Comparison of ENCODE assay signal across 7 mouse cellular contexts in genomic region chr2:147184071-147184990, GRCm38 (mm10). TPM values are rescaled to one million over a fixed set of nuclear protein-coding genes. Genes with fewer than 3 reads are reported as not detected.
DNase-seq lines count a peak whose midpoint lies in the region; ATAC-seq and TF ChIP-seq lines count a peak whose summit lies in the region.

No protein-coding gene starts in this region.

- no peak overlapping the region for H3K9ac ChIP-seq in lung, postnatal 0 days (replicated peaks; ENCODE audit: low read depth)
- no peak overlapping the region; the same call in 1 of the 2 replicates for H3K9ac ChIP-seq in forebrain, embryonic 11.5 days (ENCODE audit: low read length)
- H3K9ac ChIP-seq in liver, embryonic 11.5 days (ENCODE audit: low read depth, low read length), result no peak overlapping the region
- H3K9ac ChIP-seq in stomach, embryonic 16.5 days (ENCODE audit: low read length), result no peak overlapping the region

- no peak for TF ChIP-seq EP300 in lung, postnatal 0 days (IDR thresholded peaks at IDR 0.05)

- no peak overlapping the region for H3K27ac ChIP-seq in lung, postnatal 0 days (ENCODE audit: low read length)
- H3K27ac ChIP-seq in forebrain, embryonic 11.5 days (ENCODE audit: low read depth, low read length), result no peak overlapping the region
- H3K27ac ChIP-seq in liver, embryonic 11.5 days (ENCODE audit: low read depth, low read length), result no peak overlapping the region
- H3K27ac ChIP-seq in stomach, embryonic 16.5 days (ENCODE audit: low read length), result no peak overlapping the region

- peak overlapping the region; percentile 50 for H3K4me2 ChIP-seq in lung, postnatal 0 days (replicated peaks; ENCODE audit: low read depth, low read length)
- peak overlapping the region; percentile 34; the same call in 1 of the 2 replicates for H3K4me2 ChIP-seq in forebrain, embryonic 11.5 days (ENCODE audit: low read depth, low read length, severe bottlenecking)
- H3K4me2 ChIP-seq in liver, embryonic 11.5 days, result peak overlapping the region; percentile 51
- peak overlapping the region; percentile 46 for H3K4me2 ChIP-seq in stomach, embryonic 16.5 days (ENCODE audit: low read depth, low read length)

- peaks cover 15% of the 10 kb centered on the region for H3K4me1 ChIP-seq in lung, postnatal 0 days (ENCODE audit: insufficient read depth, low read depth, low read length)
- H3K4me1 ChIP-seq in forebrain, embryonic 11.5 days (replicated peaks; ENCODE audit: control insufficient read depth, insufficient read depth, low read length), result peaks cover 6% of the 10 kb centered on the region
- H3K4me1 ChIP-seq in liver, embryonic 11.5 days (replicated peaks; ENCODE audit: control insufficient read depth, insufficient read depth, low read length), result peaks cover 3% of the 10 kb centered on the region; the same call in 1 of the 2 replicates
- H3K4me1 ChIP-seq in stomach, embryonic 16.5 days (ENCODE audit: control insufficient read depth, insufficient read depth, low read length), result peaks cover 12% of the 10 kb centered on the region; the same call in 1 of the 2 replicates

- WGBS in lung, postnatal 0 days, result under 1% methylated on average over 53 of the region's 65 CpGs
- under 1% methylated on average over 58 of the region's 65 CpGs for WGBS in forebrain, embryonic 11.5 days
- WGBS in liver, embryonic 11.5 days, result 1% methylated on average over 65 of the region's 65 CpGs
- WGBS in stomach, embryonic 16.5 days, result under 1% methylated on average over 62 of the region's 65 CpGs

- no peaks in the 10 kb centered on the region for H3K9me3 ChIP-seq in lung, postnatal 0 days (ENCODE audit: low read length)
- H3K9me3 ChIP-seq in forebrain, embryonic 11.5 days (ENCODE audit: control insufficient read depth, low read length), result no peaks in the 10 kb centered on the region
- no peaks in the 10 kb centered on the region for H3K9me3 ChIP-seq in liver, embryonic 11.5 days (ENCODE audit: control insufficient read depth, low read length)
- H3K9me3 ChIP-seq in stomach, embryonic 16.5 days (replicated peaks; ENCODE audit: control insufficient read depth, low read length), result no peaks in the 10 kb centered on the region

- no peaks in the 10 kb centered on the region for H3K36me3 ChIP-seq in lung, postnatal 0 days (ENCODE audit: insufficient read depth, low read length)
- no peaks in the 10 kb centered on the region for H3K36me3 ChIP-seq in forebrain, embryonic 11.5 days (ENCODE audit: control insufficient read depth, insufficient read depth, low read length)
- no peaks in the 10 kb centered on the region for H3K36me3 ChIP-seq in liver, embryonic 11.5 days (ENCODE audit: control insufficient read depth, insufficient read depth, low read length)
- no peaks in the 10 kb centered on the region for H3K36me3 ChIP-seq in stomach, embryonic 16.5 days (ENCODE audit: control insufficient read depth, insufficient read depth, low read length)

- peaks cover 92% of the 10 kb centered on the region for H3K27me3 ChIP-seq in lung, postnatal 0 days (replicated peaks; ENCODE audit: insufficient read depth, low read length)
- H3K27me3 ChIP-seq in forebrain, embryonic 11.5 days (ENCODE audit: control insufficient read depth, insufficient read depth, low read length), result peaks cover 93% of the 10 kb centered on the region
- H3K27me3 ChIP-seq in liver, embryonic 11.5 days (replicated peaks; ENCODE audit: control insufficient read depth, insufficient read depth, low read length), result peaks cover 97% of the 10 kb centered on the region
- peaks cover 96% of the 10 kb centered on the region for H3K27me3 ChIP-seq in stomach, embryonic 16.5 days (ENCODE audit: control insufficient read depth, insufficient read depth, low read length)

- no peak for TF ChIP-seq CTCF in lung, postnatal 0 days (IDR thresholded peaks at IDR 0.05)

- peak; percentile 20; the same call in 1 of the 2 replicates for ATAC-seq in lung, postnatal 0 days
- no peak for ATAC-seq in forebrain, embryonic 11.5 days (replicated peaks; ENCODE audit: low FRiP score)
- ATAC-seq in liver, embryonic 11.5 days (replicated peaks; ENCODE audit: low FRiP score), result no peak
- ATAC-seq in stomach, embryonic 16.5 days (ENCODE audit: insufficient read depth, low FRiP score), result 0 out of 2 replicates have a peak, but pooled peaks have one; percentile 4

- DNase-seq in lung, postnatal 0 days (ENCODE audit: low spot score), result no peak
- no peak for DNase-seq in lung, postnatal 10 days
- peak; percentile 73 for DNase-seq in forebrain, embryonic 11.5 days (ENCODE audit: low spot score)
- no peak for DNase-seq in liver, embryonic 11.5 days (ENCODE audit: low spot score)
- no peak for DNase-seq in adrenal gland, adult 8-10 months
- no peak for DNase-seq in layer of hippocampus, postnatal 14 days (ENCODE audit: low spot score in 2 of 2)

- peak overlapping the region; percentile 33 for H3K4me3 ChIP-seq in lung, postnatal 0 days (ENCODE audit: low read depth, low read length)
- peak overlapping the region; percentile 24 for H3K4me3 ChIP-seq in forebrain, embryonic 11.5 days (ENCODE audit: low read depth, low read length)
- peak overlapping the region; percentile 24 for H3K4me3 ChIP-seq in liver, embryonic 11.5 days (ENCODE audit: low read depth, low read length)
- peak overlapping the region; percentile 36 for H3K4me3 ChIP-seq in stomach, embryonic 16.5 days (replicated peaks; ENCODE audit: low read length)

RNA-seq across cellular contexts. Expression of gene Nkx2-2, which starts 9.7 kb away (rescaled TPM):
- polyA plus RNA-seq in lung, postnatal 0 days (2015; fragmentation: Nextera tagmentation; extraction: Ambion mirVana), result not detected in 2 replicates
- 7.1 and 7.6 TPM in 2 replicates for polyA plus RNA-seq in forebrain, embryonic 11.5 days (2014; fragmentation: Nextera tagmentation; extraction: Ambion mirVana)
- 0.12 and 0.26 TPM in 2 replicates for polyA plus RNA-seq in liver, embryonic 11.5 days (2014; fragmentation: Nextera tagmentation; extraction: Ambion mirVana)
- 1.0 and 1.5 TPM in 2 replicates for polyA plus RNA-seq in stomach, embryonic 16.5 days (2015; fragmentation: Nextera tagmentation; extraction: Ambion mirVana)
- not detected for total RNA-seq in adrenal gland, adult 8-10 months (2022)
- total RNA-seq in layer of hippocampus, postnatal 14 days (2021), result 10 to 100 TPM; 16.0 to 17.0 TPM

Comparison
In these comparisons a context has a peak if more than half of its experiments do, and no peak if none do; other contexts are left out.
1. ATAC-seq: peak in lung, postnatal 0 days (single experiment) and stomach, embryonic 16.5 days (single experiment); none in forebrain, embryonic 11.5 days (single experiment) and liver, embryonic 11.5 days (single experiment).
2. Peak in every context shown above with its lines, with median percentiles within 50 percentile points of each other: H3K4me2 ChIP-seq and H3K4me3 ChIP-seq.